Mouse (Mus musculus) limb, embryonic 11.5 days (tissue): ENCODE measurements around the gene C87436. TPM values are rescaled to one million over a fixed set of nuclear protein-coding genes. Genes with fewer than 3 reads are reported as not detected.

Source experiments
- ATAC-seq: fragments of 200-750 bp; cut with Nextera tagmentation; 2 replicates; pipeline ENCODE4 v1.8.0; 2017; ENCODE audit warnings: low read depth; ENCODE audit not compliant: insufficient number of reproducible peaks, low FRiP score, low TSS enrichment
- DNase-seq: peaks from one replicate; pipeline ENCODE4 v3.0.0-alpha.2; 2015; ENCODE audit warnings: low spot score
- H3K27ac ChIP-seq: fragments of 300-500 bp; sonication (generic); replicated peaks from 2 replicates; pipeline ENCODE4 v1.5.1; 2014; ENCODE audit warnings: low read depth, mild to moderate bottlenecking, low read length
- H3K27me3 ChIP-seq: fragments of 300-500 bp; sonication (generic); 2 replicates; pipeline ENCODE4 v1.6.1; 2014; ENCODE audit warnings: mild to moderate bottlenecking, low read length, mixed read lengths; ENCODE audit not compliant: control insufficient read depth, insufficient read depth
- H3K36me3 ChIP-seq: fragments of 300-500 bp; sonication (generic); 2 replicates; pipeline ENCODE4 v1.6.1; 2014; ENCODE audit warnings: mild to moderate bottlenecking, low read length, moderate library complexity, mixed read lengths; ENCODE audit not compliant: control insufficient read depth, insufficient read depth
- H3K4me1 ChIP-seq: fragments of 300-500 bp; sonication (generic); 2 replicates; pipeline ENCODE4 v1.6.1; 2014; ENCODE audit warnings: low read length, mixed read lengths; ENCODE audit not compliant: control insufficient read depth, insufficient read depth
- H3K4me2 ChIP-seq: fragments of 300-500 bp; sonication (generic); 2 replicates; pipeline ENCODE4 v1.6.1; 2014; ENCODE audit warnings: low read depth, mild to moderate bottlenecking, moderate library complexity; ENCODE audit not compliant: severe bottlenecking
- H3K4me3 ChIP-seq: fragments of 300-500 bp; sonication (generic); 2 replicates; pipeline ENCODE4 v1.5.1; 2014; ENCODE audit warnings: low read depth, low read length
- H3K9ac ChIP-seq: fragments of 300-500 bp; sonication (generic); 2 replicates; pipeline ENCODE4 v1.6.1; 2014; ENCODE audit warnings: mild to moderate bottlenecking, low read length
- H3K9me3 ChIP-seq: fragments of 300-500 bp; sonication (generic); 2 replicates; pipeline ENCODE4 v1.6.1; 2016; ENCODE audit warnings: low read length; ENCODE audit not compliant: control insufficient read depth
- WGBS: fragments of 180-500 bp; shearing (Covaris S2); extraction: QIAGEN DNeasy Blood & Tissue Kit; methylation state at CpG from one replicate; pipeline ENCODE4 v1.1.7; 2014; 5-methylcytosine and 5-hydroxymethylcytosine counted together
- polyA plus RNA-seq: library from polyadenylated mRNA; unstranded; fragments of >200 nt; fragmentation: Nextera tagmentation; extraction: Ambion mirVana; gene quantifications from 2 replicates; pipeline ENCODE4 v1.2.1, GENCODE M21; 2014

C87436 gene
- polyA plus RNA-seq, 1 experiment from 2014 or later, result 23.7 TPM

DNA sequence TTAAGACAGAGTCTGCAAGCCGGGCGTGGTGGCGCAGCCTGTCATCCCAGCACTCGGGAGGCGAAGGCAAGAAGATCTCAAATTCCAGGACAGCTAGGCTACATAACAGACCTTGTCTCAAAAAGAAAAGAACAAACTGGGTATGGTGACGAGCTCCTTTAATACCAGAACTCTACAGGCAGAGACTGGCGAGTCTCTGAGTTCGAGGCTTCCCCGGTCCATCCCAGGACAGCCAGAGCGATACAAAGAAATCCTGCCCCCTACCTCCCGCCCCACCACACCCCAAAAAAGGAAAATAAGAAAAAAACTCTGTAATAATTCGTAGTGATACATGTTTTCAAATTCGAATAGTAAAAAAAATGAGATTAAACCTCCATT lies 934 bp downstream of the C87436 start:
- Histone ChIP-seq H3K4me3 (peak overlapping the region; percentile 53), H3K27ac (peak overlapping the region; percentile 71; the same call in 1 of the 2 replicates), H3K4me1 (0 out of 2 replicates have a peak, but pooled peaks cover 3% of the 10 kb centered on the region), H3K4me2 (peak overlapping the region; percentile 77), H3K9me3 (no peaks in the 10 kb centered on the region), H3K27me3 (no peaks in the 10 kb centered on the region), H3K36me3 (peaks cover 7% of the 10 kb centered on the region; the same call in 1 of the 2 replicates), H3K9ac (peak overlapping the region; percentile 56)
- 6% methylated on average over 13 of the region's 13 CpGs for WGBS
- DNase-seq, result no peak
- ATAC-seq, result no peak

DNA sequence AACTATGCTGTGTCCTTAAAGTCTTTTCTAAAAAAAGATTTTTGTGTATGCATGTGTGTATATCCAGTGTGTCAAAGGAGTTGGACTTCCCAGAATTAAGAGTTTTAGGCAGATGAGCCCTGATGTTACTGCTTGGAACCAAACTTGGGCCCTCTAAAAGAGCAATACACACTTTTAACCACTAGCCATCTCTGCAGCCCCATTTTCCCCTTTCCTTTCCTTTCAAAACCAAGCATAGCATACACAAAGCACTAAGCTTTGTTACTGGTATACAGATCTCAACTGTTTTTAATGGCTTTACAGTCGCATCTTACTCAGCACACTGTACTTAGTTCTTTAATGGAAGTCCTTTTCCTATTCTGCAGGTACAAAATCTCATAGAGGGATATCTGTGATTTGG lies 1.4 kb downstream of the C87436 start:
- WGBS, result 95% methylated on average over 1 of the region's 1 CpGs
- Histone ChIP-seq H3K27me3 (no peaks in the 10 kb centered on the region), H3K27ac (no peak overlapping the region), H3K9ac (peak overlapping the region; percentile 30; the same call in 1 of the 2 replicates), H3K4me2 (peak overlapping the region; percentile 77), H3K4me1 (0 out of 2 replicates have a peak, but pooled peaks cover 3% of the 10 kb centered on the region), H3K9me3 (no peaks in the 10 kb centered on the region), H3K4me3 (peak overlapping the region; percentile 53), H3K36me3 (peaks cover 7% of the 10 kb centered on the region; the same call in 1 of the 2 replicates)
- ATAC-seq (no peak), DNase-seq (no peak)

DNA sequence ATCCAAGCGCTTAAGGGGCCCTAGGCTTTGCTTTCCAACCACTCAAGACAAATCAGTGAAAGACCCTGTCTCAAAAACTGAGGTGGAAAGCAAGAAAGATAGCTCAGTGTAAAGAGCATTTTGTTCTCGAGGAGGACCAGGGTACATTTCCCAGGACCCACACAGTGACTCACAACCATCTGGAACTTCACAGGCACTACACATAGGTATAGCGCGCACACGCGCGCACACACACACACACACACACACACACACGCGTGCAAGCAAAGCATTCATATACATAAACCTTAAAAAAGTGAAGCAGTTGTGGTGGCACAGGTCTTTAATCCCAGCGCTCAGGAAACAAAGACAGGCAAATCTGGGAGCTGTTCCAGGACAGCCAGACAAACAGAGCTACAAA lies 3.4 kb downstream of the C87436 start:
- Histone ChIP-seq H3K27me3 (no peaks in the 10 kb centered on the region), H3K36me3 (0 out of 2 replicates have a peak, but pooled peaks cover 7% of the 10 kb centered on the region), H3K27ac (no peak overlapping the region), H3K4me1 (0 out of 2 replicates have a peak, but pooled peaks cover 3% of the 10 kb centered on the region), H3K4me2 (no peak overlapping the region), H3K9ac (no peak overlapping the region), H3K9me3 (no peaks in the 10 kb centered on the region), H3K4me3 (no peak overlapping the region)
- ATAC-seq (no peak), DNase-seq (no peak)
- 96% methylated on average over 10 of the region's 10 CpGs for WGBS

DNA sequence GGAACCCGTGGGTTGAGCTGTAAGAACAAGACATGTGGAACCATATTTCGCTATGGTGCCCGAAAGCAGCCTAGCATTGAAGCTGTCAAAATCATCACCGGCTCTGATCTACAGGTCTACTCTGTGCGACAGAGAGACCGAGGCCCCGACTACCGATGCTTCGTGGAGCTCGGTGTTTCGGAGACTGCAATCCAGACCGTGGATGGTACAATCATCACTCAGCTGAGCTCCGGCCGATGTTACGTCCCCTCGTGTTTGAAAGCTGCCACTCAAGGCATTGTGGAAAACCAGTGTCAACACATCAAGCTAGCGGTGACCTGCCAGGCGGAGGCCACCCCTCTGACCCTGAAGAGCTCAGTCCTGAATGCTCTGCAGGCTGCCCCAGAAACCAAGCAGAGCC lies 7.4 kb downstream of the C87436 start:
- Histone ChIP-seq H3K9me3 (no peaks in the 10 kb centered on the region), H3K27me3 (no peaks in the 10 kb centered on the region), H3K4me2 (no peak overlapping the region), H3K9ac (no peak overlapping the region), H3K4me1 (no peaks in the 10 kb centered on the region), H3K27ac (no peak overlapping the region), H3K4me3 (no peak overlapping the region), H3K36me3 (peaks cover 7% of the 10 kb centered on the region; the same call in 1 of the 2 replicates)
- DNase-seq (no peak), ATAC-seq (no peak)
- WGBS, result 94% methylated on average over 18 of the region's 18 CpGs

DNA sequence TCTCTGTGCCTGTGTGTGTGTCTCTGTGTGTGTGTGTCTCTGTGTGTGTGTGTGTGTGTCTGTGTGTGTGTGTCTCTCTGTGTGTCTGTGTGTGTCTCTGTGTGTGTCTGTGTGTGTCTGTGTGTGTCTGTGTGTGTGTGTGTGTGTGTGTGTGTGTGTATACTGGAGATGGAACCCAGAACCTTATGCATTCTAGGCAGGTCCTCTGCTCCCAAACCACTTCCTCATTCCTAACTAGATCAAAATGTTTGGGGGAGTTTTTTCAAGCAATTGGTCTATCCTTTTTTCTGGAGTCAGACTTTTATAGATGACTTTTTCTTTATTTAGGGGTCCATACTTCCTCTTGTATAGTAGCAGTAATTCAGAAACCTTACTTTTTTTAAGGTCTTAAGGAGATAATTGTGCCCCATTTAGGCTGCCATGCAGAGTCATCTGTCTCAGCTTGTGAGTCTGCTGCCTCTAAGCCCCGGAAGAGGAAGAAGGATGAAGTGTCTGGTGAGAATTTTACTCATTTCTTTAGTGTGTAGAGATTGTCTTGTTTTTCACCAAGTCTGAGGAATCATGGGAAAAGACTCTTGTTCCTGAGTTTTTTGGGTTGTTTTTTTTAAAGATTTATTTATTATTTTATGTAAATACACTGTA lies 8.9 kb downstream of the C87436 start:
- no peak overlapping the region for H3K4me3 ChIP-seq
- H3K9me3 ChIP-seq, result no peaks in the 10 kb centered on the region
- H3K36me3 ChIP-seq, result peaks cover 7% of the 10 kb centered on the region; the same call in 1 of the 2 replicates
- H3K9ac ChIP-seq, result no peak overlapping the region
- ATAC-seq (no peak), DNase-seq (no peak)
- no peaks in the 10 kb centered on the region for H3K4me1 ChIP-seq
- 86% methylated on average over 1 of the region's 1 CpGs for WGBS
- no peak overlapping the region for H3K4me2 ChIP-seq
- no peak overlapping the region for H3K27ac ChIP-seq
- H3K27me3 ChIP-seq, result no peaks in the 10 kb centered on the region

DNA sequence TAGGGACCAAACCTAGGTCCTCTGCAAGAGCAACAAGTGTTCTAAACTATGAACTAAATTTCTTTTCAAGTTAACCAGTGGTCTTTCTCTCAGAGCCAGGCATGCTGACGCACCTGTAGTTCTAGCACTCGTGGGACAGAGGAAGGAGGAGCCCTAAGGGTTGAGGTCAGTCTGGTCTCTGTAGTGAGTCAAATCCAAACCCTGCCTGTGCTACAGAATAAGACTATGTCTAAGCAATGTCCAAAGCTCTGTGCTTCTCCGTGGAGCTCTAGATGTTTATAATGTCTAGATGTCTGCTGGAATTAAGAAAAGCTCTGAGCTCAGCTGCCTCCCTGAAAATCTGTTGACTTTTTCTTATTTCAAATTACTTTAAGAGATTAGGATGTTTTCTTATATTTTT lies 18.6 kb downstream of the C87436 start:
- Histone ChIP-seq H3K27ac (no peak overlapping the region), H3K9ac (no peak overlapping the region), H3K4me1 (no peaks in the 10 kb centered on the region), H3K9me3 (no peaks in the 10 kb centered on the region), H3K27me3 (no peaks in the 10 kb centered on the region), H3K4me3 (no peak overlapping the region), H3K36me3 (peaks cover 5% of the 10 kb centered on the region; the same call in 1 of the 2 replicates), H3K4me2 (no peak overlapping the region)
- no peak for DNase-seq
- WGBS, result 86% methylated on average over 3 of the region's 3 CpGs
- no peak for ATAC-seq

DNA sequence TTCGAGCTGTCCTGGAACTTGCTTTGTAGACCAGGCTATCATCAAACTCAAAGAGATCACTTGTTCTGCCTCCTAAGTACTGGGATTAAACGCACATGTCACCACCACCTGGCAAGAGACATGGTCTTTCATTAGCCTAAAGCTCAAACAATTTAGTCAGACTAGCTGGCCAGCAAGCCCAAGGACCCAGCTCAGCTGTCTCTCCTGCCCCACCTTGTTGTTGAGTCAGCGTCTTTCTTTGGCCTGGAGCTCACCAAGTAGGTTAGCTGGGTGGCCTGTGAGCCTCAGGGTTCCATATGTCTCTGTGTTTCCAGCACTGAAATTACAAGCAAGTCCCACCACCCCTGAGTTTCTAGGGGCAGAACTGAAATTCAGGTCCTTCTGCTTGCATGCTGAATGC lies 24.9 kb downstream of the C87436 start:
- DNase-seq (no peak), ATAC-seq (no peak)
- Histone ChIP-seq H3K4me3 (no peak overlapping the region), H3K4me2 (no peak overlapping the region), H3K36me3 (peaks cover 5% of the 10 kb centered on the region; the same call in 1 of the 2 replicates), H3K4me1 (no peaks in the 10 kb centered on the region), H3K9ac (no peak overlapping the region), H3K9me3 (no peaks in the 10 kb centered on the region), H3K27me3 (no peaks in the 10 kb centered on the region), H3K27ac (no peak overlapping the region)
- WGBS, result 92% methylated on average over 3 of the region's 3 CpGs

DNA sequence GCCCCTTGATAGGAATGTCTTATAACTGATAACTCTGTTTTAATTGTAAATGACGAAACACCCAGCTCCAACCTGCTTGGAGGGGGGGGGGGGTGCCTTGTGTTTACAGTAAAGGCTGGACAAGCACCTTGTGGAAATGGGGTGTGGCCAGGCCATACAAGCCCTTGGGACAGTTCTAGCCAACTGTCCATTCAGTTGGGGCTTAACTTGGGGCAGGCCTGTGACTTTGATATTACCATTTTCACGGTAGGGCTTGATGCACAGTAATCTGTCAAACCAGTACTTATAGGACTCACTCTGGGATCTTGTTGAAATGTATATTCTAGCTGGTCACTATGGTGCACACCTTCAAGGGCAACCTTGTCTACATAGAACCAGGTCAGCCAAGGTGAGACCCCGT lies 33.1 kb downstream of the C87436 start:
- DNase-seq, result no peak
- H3K9ac ChIP-seq, result no peak overlapping the region
- peak overlapping the region; percentile 65 for H3K4me2 ChIP-seq
- no peak overlapping the region for H3K27ac ChIP-seq
- H3K27me3 ChIP-seq, result no peaks in the 10 kb centered on the region
- ATAC-seq, result no peak
- WGBS, result 87% methylated on average over 3 of the region's 3 CpGs
- H3K4me1 ChIP-seq, result peaks cover 9% of the 10 kb centered on the region
- H3K36me3 ChIP-seq, result no peaks in the 10 kb centered on the region
- peak overlapping the region; percentile 31; the same call in 1 of the 2 replicates for H3K4me3 ChIP-seq
- no peaks in the 10 kb centered on the region for H3K9me3 ChIP-seq
